Mouse (Mus musculus) left cerebral cortex, adult 11 months (tissue): Measurements from ENCODE around the gene Tm9sf4.

ENCODE experiments used
- DNase-seq: peaks from one replicate; pipeline ENCODE4 v3.0.0; 2022; ENCODE audit warnings: low spot score

The Tm9sf4 gene

GRCm38 (mm10) chr2:153160133-153160532 lies 970 bp upstream of the Tm9sf4 start:
- no peak for DNase-seq

GRCm38 (mm10) chr2:153161684-153162080 lies 579 bp downstream of the Tm9sf4 start:
- DNase-seq: no peak

DNA sequence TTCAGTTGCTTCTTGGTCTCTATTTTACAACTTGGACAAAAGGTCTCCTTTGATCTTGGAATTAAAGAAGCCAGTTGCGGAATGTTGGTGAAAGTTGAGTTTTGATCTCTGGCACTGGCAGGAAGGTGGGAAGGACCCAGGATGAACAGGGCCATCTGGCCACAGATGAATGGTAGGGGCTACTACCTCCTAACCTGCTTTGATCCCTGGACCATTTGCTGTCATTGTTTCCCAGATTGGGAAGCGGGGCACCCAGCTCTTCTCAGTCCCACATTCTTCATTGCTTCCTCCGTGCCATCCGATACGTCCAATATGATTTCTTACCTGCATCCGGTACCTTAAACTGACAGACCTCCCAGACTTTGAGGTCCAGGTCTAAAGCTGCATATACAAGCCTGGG lies 6.0 kb downstream of the Tm9sf4 start:
- no peak for DNase-seq

- DNase-seq: no peak
Measured at GRCm38 (mm10) chr2:153168134-153168820, 7.2 kb downstream of the Tm9sf4 start.

DNA sequence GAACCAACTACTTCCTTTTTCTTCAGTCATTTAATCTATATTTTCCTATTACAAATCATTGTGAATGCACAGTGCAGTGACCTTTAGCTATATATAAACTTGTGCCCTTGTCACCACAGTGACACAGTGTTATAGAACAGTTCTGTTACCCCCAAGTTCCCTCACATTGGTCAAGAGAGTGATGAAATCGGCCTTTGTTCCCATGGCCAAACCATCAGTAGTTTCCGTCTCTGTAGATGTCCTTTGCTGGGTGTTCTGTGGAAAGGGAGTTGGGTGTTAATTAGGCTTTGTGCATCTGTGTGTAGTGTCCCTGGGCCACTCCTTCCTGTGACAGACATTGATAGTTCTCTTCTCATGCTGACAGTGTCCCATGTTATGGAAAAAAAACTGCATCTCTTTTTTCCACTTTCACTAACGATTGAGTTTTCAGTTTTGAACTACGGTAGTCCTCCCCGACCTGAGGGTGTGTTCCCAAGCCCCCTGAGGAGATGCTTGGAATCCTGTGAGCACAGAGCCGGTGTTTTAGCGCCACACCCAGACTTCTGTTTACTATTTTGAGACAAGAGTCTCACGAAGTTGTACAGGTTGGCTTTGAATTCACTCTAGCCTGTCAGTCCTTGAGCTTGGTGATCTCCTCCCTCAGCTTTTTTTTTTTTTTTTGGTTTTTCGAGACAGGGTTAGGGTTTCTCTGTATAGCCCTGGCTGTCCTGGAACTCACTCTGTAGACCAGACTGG lies 9.6 kb downstream of the Tm9sf4 start:
- no peak for DNase-seq

DNA sequence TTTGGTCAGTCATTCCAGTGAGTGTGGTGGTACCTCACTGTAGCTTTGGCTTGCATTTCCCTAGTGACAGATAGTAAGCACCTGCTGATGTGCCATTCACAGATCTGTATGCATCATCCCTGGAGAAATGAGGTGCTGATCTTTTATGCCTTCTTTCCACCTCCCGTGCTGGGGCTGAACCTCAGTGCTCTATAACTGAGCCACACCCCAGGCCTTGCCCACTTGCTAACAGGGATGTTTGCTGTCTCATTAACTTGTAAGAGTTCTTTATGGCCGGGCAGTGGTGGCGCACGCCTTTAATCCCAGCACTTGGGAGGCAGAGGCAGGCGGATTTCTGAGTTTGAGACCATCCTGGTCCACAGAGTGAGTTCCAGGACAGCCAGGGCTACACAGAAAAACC lies 10.9 kb downstream of the Tm9sf4 start:
- no peak for DNase-seq

DNA sequence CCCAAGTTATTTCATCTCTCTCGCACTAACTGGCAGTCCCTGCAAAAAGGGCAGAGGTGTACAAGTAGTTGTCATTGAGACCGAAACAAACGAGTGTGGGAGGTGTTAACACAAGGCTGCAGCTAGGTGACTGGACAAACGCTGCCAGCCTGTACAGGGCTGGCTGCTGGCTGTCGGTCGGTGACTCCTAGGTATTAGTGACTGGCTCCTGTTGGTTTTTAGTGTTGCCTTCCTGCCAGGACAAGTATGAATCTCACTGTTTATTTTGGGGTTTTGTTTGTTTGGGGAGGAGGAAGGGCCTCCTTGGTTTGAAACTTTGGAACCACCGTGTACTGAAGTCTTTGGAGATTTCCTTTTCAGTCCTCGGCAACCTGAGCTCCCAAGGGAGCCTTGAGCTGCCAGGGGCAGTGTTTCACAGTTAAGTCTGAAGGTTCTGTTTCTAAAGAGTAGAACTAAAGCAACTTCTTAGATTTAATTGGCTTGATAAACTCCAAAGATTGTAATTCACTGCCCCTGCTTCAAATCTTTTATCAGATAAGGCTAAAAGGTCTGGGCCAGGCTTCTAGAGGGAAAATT lies 15.0 kb downstream of the Tm9sf4 start:
- no peak for DNase-seq

- no peak for DNase-seq
Measured at GRCm38 (mm10) chr2:153177188-153177587, 16.1 kb downstream of the Tm9sf4 start.

- DNase-seq: no peak
Measured at GRCm38 (mm10) chr2:153179126-153179860, 18.2 kb downstream of the Tm9sf4 start.

- DNase-seq: no peak
Measured at GRCm38 (mm10) chr2:153179961-153180360, 18.9 kb downstream of the Tm9sf4 start.

GRCm38 (mm10) chr2:153186176-153186591 lies 25.1 kb downstream of the Tm9sf4 start:
- DNase-seq: no peak

DNA sequence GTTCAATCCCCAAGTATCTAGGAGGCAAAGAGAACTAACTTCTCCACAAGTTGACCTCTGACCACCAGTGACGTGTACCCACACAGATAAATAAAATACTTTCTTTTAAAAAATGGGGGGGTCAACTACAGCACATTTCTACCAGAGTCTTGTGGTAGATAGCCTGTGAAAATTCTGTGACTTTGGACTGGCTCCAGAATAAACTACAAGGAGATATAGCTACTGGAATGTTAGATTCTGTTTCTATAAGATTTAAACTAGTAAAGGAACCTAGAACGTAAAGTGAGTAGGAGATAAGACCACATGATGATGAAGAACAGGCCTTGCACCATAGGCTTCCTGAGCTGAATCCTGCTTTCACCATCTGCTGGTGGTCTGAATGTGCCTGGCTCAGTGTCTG lies 26.7 kb downstream of the Tm9sf4 start:
- DNase-seq: no peak

GRCm38 (mm10) chr2:153191242-153191641 lies 30.1 kb downstream of the Tm9sf4 start:
- no peak for DNase-seq

GRCm38 (mm10) chr2:153194255-153194654 lies 33.2 kb downstream of the Tm9sf4 start:
- no peak for DNase-seq

DNA sequence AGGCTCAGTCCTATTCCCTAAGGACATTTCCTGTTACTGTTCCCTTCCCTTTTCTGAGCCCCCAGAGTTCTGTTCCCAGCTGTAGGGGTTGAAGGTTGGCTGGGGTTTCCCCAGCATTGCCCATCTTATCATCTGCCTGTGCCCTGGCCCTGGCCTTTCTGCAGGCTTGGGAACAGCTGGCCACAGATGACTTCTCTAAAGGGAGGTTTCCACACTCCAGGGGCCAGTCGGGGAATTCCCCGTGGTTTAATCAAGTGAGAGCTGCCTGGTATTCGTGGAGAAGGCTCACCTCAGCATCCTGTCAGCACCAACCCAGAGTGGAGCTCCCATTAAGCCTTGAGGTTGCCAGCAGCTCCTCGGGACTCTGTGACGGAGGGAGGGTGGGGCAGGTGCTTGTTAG lies 37.4 kb downstream of the Tm9sf4 start:
- no peak for DNase-seq

- DNase-seq: no peak
Measured at GRCm38 (mm10) chr2:153199114-153199513, 38.0 kb downstream of the Tm9sf4 start.

- no peak for DNase-seq
Measured at GRCm38 (mm10) chr2:153202766-153203165, 41.7 kb downstream of the Tm9sf4 start.

GRCm38 (mm10) chr2:153208149-153208548 lies 47.0 kb downstream of the Tm9sf4 start:
- DNase-seq: no peak

GRCm38 (mm10) chr2:153209286-153209685 lies 48.2 kb downstream of the Tm9sf4 start:
- no peak for DNase-seq

DNA sequence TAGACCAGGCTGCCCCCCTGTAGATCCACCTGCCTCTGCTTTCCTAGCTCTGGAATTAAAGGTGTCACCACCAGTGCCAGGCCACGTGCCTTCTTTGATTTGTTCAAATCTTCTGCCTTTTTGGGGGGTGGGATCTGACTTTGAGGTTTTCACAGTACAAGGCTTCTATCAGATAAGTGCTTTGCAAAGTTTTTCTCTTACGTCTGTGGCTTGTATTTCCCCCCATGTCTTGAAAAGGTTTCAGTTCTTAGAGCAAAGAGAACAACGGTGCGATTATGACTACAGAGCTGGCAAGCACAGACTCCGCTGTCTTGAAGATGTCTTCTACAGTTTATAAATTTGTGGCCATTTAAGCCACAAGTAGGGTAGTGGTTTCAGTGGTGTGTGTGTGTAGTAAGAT lies 50.3 kb downstream of the Tm9sf4 start:
- DNase-seq: no peak

GRCm38 (mm10) chr2:153213351-153213750 lies 52.2 kb downstream of the Tm9sf4 start:
- DNase-seq: no peak

DNA sequence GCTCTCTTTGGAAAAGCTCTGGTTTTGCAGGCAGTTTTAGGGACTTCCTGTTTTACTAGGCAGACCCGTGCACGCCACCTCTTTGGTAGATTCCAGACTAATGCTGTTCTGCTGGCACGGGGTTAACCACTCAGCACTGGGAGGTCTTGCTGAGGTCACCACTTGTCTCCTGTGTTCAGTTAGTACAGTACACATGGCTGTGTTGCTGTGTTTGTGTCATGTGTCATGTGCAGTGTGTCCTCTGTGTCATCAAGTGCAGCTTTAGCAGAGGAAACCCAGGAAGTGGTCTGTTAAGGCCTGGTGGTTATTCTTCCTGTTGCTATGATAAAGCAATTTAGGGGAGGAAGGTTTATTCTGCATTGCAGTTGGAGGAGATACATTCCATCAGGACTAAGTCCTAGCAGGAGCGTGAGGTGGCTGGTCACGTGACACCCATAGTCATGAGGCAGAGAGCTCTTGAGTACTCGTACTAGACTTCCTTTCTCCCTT lies 53.7 kb downstream of the Tm9sf4 start:
- DNase-seq: no peak
